Mouse (Mus musculus) liver, postnatal 0 days (tissue): Measurements from ENCODE around the gene Arsg. TPM values are rescaled to one million over a fixed set of nuclear protein-coding genes. Genes with fewer than 3 reads are reported as not detected.

Experiments used
- ATAC-seq: fragments of 200-750 bp; cut with Nextera tagmentation; 2 replicates; pipeline ENCODE4 v1.8.0; 2017; ENCODE audit warnings: mild to moderate bottlenecking, moderate library complexity
- DNase-seq: peaks from one replicate; pipeline ENCODE4 v3.0.0-alpha.2; 2016
- H3K27ac ChIP-seq: fragments of 300-500 bp; sonication (generic); 2 replicates; pipeline ENCODE4 v1.5.1; 2014; ENCODE audit warnings: antibody characterized with exemption, moderate library complexity, mild to moderate bottlenecking, low read depth
- H3K27me3 ChIP-seq: fragments of 300-500 bp; sonication (generic); 2 replicates; pipeline ENCODE4 v1.6.1; 2014; ENCODE audit warnings: low read length, control low read depth, mixed read lengths; ENCODE audit not compliant: insufficient read depth
- H3K36me3 ChIP-seq: fragments of 300-500 bp; sonication (generic); replicated peaks from 2 replicates; pipeline ENCODE4 v1.6.1; 2014; ENCODE audit warnings: mild to moderate bottlenecking, control low read depth, low read length, moderate library complexity, mixed read lengths; ENCODE audit not compliant: insufficient read depth
- H3K4me1 ChIP-seq: fragments of 300-500 bp; sonication (generic); 2 replicates; pipeline ENCODE4 v1.6.1; 2014; ENCODE audit warnings: antibody characterized with exemption, mild to moderate bottlenecking, control low read depth; ENCODE audit not compliant: insufficient read depth
- H3K4me2 ChIP-seq: fragments of 300-500 bp; sonication (generic); 2 replicates; pipeline ENCODE4 v1.6.1; 2014; ENCODE audit warnings: low read depth, mild to moderate bottlenecking, low read length, moderate library complexity, mixed read lengths
- H3K4me3 ChIP-seq: fragments of 300-500 bp; sonication (generic); 2 replicates; pipeline ENCODE4 v1.5.1; 2014; ENCODE audit warnings: low read depth, low read length
- H3K9ac ChIP-seq: fragments of 300-500 bp; sonication (generic); replicated peaks from 2 replicates; pipeline ENCODE4 v1.6.1; 2014; ENCODE audit warnings: mild to moderate bottlenecking, moderate library complexity
- H3K9me3 ChIP-seq: fragments of 300-500 bp; sonication (generic); 2 replicates; pipeline ENCODE4 v1.6.1; 2016; ENCODE audit warnings: mild to moderate bottlenecking, control low read depth, low read length, mixed read lengths
- CTCF ChIP-seq: sonication (generic); IDR thresholded peaks from 2 replicates; pipeline ENCODE4 v1.5.1; 2016; ENCODE audit warnings: antibody characterized with exemption, low read depth
- EP300 ChIP-seq: IDR thresholded peaks from 2 replicates; pipeline ENCODE4 v1.6.1; 2016; ENCODE audit warnings: antibody characterized with exemption, low read depth, mild to moderate bottlenecking
- WGBS: fragments of 180-500 bp; shearing (Covaris S2); extraction: QIAGEN DNeasy Blood & Tissue Kit; methylation state at CpG from one replicate; pipeline ENCODE4 v1.1.7; 2014; ENCODE audit not compliant: insufficient replicate concordance; 5-methylcytosine and 5-hydroxymethylcytosine counted together
- polyA plus RNA-seq: library from polyadenylated mRNA; unstranded; fragments of >200 nt; fragmentation: Nextera tagmentation; extraction: Ambion mirVana; gene quantifications from 2 replicates; pipeline ENCODE4 v1.2.1, GENCODE M21; 2015

The Arsg gene
- polyA plus RNA-seq, 1 experiment from 2014 or later: 13.1 TPM

DNA sequence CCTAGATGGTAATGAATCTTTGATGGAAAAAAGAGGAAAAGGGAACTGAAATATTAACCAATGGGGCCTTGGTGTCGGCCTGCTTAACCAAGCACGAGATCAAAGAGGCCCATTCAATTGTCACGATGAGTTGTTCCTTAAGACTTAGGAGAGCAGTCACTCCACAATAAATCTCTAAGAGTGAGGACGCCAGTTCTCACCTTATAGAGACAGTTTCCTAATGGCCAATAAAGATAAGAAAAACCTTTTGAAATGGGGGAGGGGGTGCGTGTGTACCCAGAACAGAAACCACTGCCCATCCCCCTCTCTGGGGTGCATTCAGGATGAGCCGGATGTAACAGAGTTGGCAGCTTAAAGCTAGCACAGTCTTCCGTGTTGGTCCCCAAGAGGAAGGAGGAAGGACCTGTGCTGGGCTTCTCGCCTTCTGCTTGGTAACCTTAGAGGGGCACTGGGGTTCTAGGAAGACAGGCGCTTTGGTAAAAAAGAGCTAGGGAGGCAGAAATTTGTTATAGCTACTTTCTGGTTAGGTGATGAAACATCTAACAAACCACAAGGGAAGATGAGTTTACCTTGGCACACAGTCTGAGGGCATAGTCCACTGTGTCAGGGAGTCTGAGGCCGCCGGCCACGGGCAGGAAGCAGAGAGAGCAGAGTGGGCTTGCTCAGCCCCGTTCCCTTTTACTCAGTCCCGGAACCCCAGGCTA is 22.7 kb downstream of the Arsg start:
- H3K4me3 ChIP-seq: no peak overlapping the region
- TF ChIP-seq CTCF (no peak), EP300 (peak; percentile 34; the same call in 1 of the 2 replicates)
- 13% methylated on average over 14 of the region's 14 CpGs for WGBS
- peak overlapping the region; percentile 3 for H3K4me2 ChIP-seq
- no peaks in the 10 kb centered on the region for H3K9me3 ChIP-seq
- H3K36me3 ChIP-seq: no peaks in the 10 kb centered on the region
- peak overlapping the region; percentile 28; the same call in 1 of the 2 replicates for H3K9ac ChIP-seq
- peak; percentile 64 for DNase-seq
- peak overlapping the region; percentile 94 for H3K27ac ChIP-seq
- no peaks in the 10 kb centered on the region for H3K27me3 ChIP-seq
- H3K4me1 ChIP-seq: peaks cover 60% of the 10 kb centered on the region
- peak; percentile 75 for ATAC-seq

- TF ChIP-seq CTCF (no peak), EP300 (no peak)
- DNase-seq (no peak), ATAC-seq (no peak)
- Histone ChIP-seq H3K4me3 (no peak overlapping the region), H3K4me2 (peak overlapping the region; percentile 3), H3K4me1 (peaks cover 60% of the 10 kb centered on the region), H3K27ac (peak overlapping the region; percentile 94), H3K9me3 (no peaks in the 10 kb centered on the region), H3K36me3 (no peaks in the 10 kb centered on the region), H3K9ac (peak overlapping the region; percentile 28; the same call in 1 of the 2 replicates), H3K27me3 (no peaks in the 10 kb centered on the region)
- WGBS: 66% methylated on average over 7 of the region's 7 CpGs
These were observed 23.4 kb downstream of the Arsg start for GRCm38 (mm10) chr11:109496475-109496993.

GRCm38 (mm10) chr11:109496996-109497714 is 24.0 kb downstream of the Arsg start:
- H3K27me3 ChIP-seq: no peaks in the 10 kb centered on the region
- no peak for DNase-seq
- H3K4me3 ChIP-seq: no peak overlapping the region
- no peak overlapping the region for H3K9ac ChIP-seq
- no peak for ATAC-seq
- 62% methylated on average over 6 of the region's 6 CpGs for WGBS
- peak overlapping the region; percentile 94 for H3K27ac ChIP-seq
- no peaks in the 10 kb centered on the region for H3K9me3 ChIP-seq
- TF ChIP-seq EP300 (no peak), CTCF (no peak)
- 0 out of 2 replicates have a peak overlapping the region, but pooled peaks have one; percentile 3 for H3K4me2 ChIP-seq
- H3K4me1 ChIP-seq: peaks cover 61% of the 10 kb centered on the region
- no peaks in the 10 kb centered on the region for H3K36me3 ChIP-seq

- 64% methylated on average over 9 of the region's 9 CpGs for WGBS
- Histone ChIP-seq H3K4me3 (no peak overlapping the region), H3K27ac (no peak overlapping the region), H3K9ac (no peak overlapping the region), H3K4me1 (peaks cover 56% of the 10 kb centered on the region), H3K36me3 (no peaks in the 10 kb centered on the region), H3K4me2 (no peak overlapping the region), H3K9me3 (no peaks in the 10 kb centered on the region), H3K27me3 (no peaks in the 10 kb centered on the region)
- DNase-seq (no peak), ATAC-seq (no peak)
- TF ChIP-seq CTCF: no peak
- TF ChIP-seq EP300: no peak
These were observed 24.8 kb downstream of the Arsg start for GRCm38 (mm10) chr11:109497990-109498389.

DNA sequence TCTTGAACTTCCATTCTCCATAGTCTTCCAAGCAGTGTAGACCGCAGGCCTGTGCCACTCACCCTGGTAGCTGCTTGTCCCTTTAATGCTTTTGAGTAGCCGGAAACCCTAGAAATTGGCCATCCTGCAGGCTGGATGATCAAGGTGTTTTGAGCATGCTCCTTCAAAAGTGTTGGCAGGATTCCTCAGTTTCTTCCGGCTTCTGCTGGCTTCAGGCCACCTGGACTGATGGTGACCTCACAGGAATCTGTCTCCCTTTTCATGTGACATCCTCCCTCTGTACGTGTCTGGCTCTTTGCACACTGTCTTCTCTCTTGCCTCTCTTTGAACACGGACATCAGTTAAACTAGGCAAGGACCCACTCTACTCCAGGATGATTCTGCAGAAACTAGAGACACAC is 27.0 kb downstream of the Arsg start:
- H3K9ac ChIP-seq: no peak overlapping the region

DNA sequence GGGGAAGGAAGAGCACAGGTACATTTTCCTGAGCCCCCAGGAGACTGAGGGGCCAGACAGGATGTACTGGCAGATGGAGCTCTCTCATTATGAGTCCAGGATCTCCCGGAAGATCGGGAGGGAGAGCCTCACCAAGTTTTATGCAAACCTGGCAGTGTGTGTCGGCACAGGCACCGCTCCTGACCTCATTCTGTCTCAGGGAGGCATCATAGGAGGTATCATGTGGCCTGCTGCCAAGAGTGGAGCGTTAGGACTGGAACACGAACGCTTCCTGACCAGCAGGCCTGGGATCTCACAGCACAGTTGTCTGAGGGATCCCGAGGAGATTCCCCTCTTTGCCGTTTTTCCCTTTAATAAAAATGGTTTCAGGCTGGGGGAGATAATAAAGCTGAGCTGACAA is 31.8 kb downstream of the Arsg start:
- peak; percentile 54 for DNase-seq

More for the DNA sequence above, 27.0 kb downstream of the Arsg start:
- no peaks in the 10 kb centered on the region for H3K9me3 ChIP-seq
- no peaks in the 10 kb centered on the region for H3K27me3 ChIP-seq
- no peak overlapping the region for H3K27ac ChIP-seq
- WGBS: 82% methylated on average over 5 of the region's 5 CpGs
- no peak overlapping the region for H3K4me3 ChIP-seq
- no peak for DNase-seq
- no peaks in the 10 kb centered on the region for H3K36me3 ChIP-seq
- TF ChIP-seq CTCF: no peak
- TF ChIP-seq EP300: no peak
- H3K4me2 ChIP-seq: no peak overlapping the region
- ATAC-seq: no peak
- peaks cover 41% of the 10 kb centered on the region for H3K4me1 ChIP-seq

More for the DNA sequence above, 31.8 kb downstream of the Arsg start:
- H3K4me2 ChIP-seq: no peak overlapping the region
- H3K4me3 ChIP-seq: no peak overlapping the region
- peaks cover 9% of the 10 kb centered on the region for H3K4me1 ChIP-seq
- TF ChIP-seq CTCF: no peak
- TF ChIP-seq EP300: no peak
- no peaks in the 10 kb centered on the region for H3K27me3 ChIP-seq
- no peaks in the 10 kb centered on the region for H3K9me3 ChIP-seq
- WGBS: 58% methylated on average over 9 of the region's 9 CpGs
- no peak overlapping the region for H3K9ac ChIP-seq
- no peaks in the 10 kb centered on the region for H3K36me3 ChIP-seq
- no peak overlapping the region for H3K27ac ChIP-seq
- ATAC-seq: no peak; the same call in 1 of the 2 replicates
